Mouse (Mus musculus) lung, adult 2 months (tissue): ENCODE measurements at regions not wholly inside any gene's neighbourhood (a gene's known extent, or its start where the extent isn't known, plus 50 kb on each side); places are given as distances from the start of the nearest gene placed in this dataset.

Experiments
- CTCF ChIP-seq: fragments of 200-500 bp; IDR thresholded peaks from 2 replicates; pipeline ENCODE4 v1.5.1; 2011; ENCODE audit warnings: mild to moderate bottlenecking, low read length, control low read depth; ENCODE audit not compliant: insufficient read depth
- POLR2A ChIP-seq: fragments of 200-500 bp; IDR thresholded peaks from 2 replicates; pipeline ENCODE4 v1.6.1; 2011; ENCODE audit warnings: low read depth, mild to moderate bottlenecking, control low read depth, low read length, borderline replicate concordance; ENCODE audit errors: extremely low read depth

- TF ChIP-seq CTCF (no peak), POLR2A (no peak)
Measured at GRCm38 (mm10) chr11:44146419-44146818, 245.4 kb upstream of the Adra1b start.
